Mouse (Mus musculus) spleen, postnatal 36 days (tissue): ENCODE measurements around the gene Smarcad1.
A peak's percentile ranks its signal among the peaks of the same experiment; 100 is the strongest.
"Not testable (repeated sequence)": the region's sequence is repeated elsewhere in the genome, so short reads cannot be mapped to it uniquely, and the experiment has no call there.

Experiments
- DNase-seq, 2 experiments: peaks; one replicate each; pipeline ENCODE4 v3.0.0; 2022; ENCODE audit warnings: low spot score in 2 of 2, mixed read lengths in 1 of 2

The Smarcad1 gene

GRCm38 (mm10) chr6:65042491-65043171, at the start of gene Smarcad1:
Smarcad1 (plus strand) TSS chr6:65042583.
- peak; percentile 76 to 82 for DNase-seq

- DNase-seq = no peak
Measured at GRCm38 (mm10) chr6:64996824-64997421, 45.5 kb upstream of the Smarcad1 start.

GRCm38 (mm10) chr6:64997805-64998204, 44.6 kb upstream of the Smarcad1 start:
- DNase-seq = no peak

GRCm38 (mm10) chr6:65000757-65001156, 41.6 kb upstream of the Smarcad1 start:
- DNase-seq = not testable (repeated sequence)

- no peak for DNase-seq
Measured at GRCm38 (mm10) chr6:65002196-65002595, 40.2 kb upstream of the Smarcad1 start.

GRCm38 (mm10) chr6:65008836-65009235, 33.5 kb upstream of the Smarcad1 start:
- no peak for DNase-seq

GRCm38 (mm10) chr6:65011444-65011990, 30.9 kb upstream of the Smarcad1 start:
- DNase-seq = no peak

- no peak for DNase-seq
Measured at GRCm38 (mm10) chr6:65012142-65012541, 30.2 kb upstream of the Smarcad1 start.

- DNase-seq = no peak
Measured at GRCm38 (mm10) chr6:65017566-65017965, 24.8 kb upstream of the Smarcad1 start.

GRCm38 (mm10) chr6:65018966-65019365, 23.4 kb upstream of the Smarcad1 start:
- DNase-seq = not testable (repeated sequence)

- DNase-seq = no peak
Measured at GRCm38 (mm10) chr6:65021883-65022282, 20.5 kb upstream of the Smarcad1 start.

- no peak for DNase-seq
Measured at GRCm38 (mm10) chr6:65023053-65023452, 19.3 kb upstream of the Smarcad1 start.

- DNase-seq = no peak
Measured at GRCm38 (mm10) chr6:65024668-65025067, 17.7 kb upstream of the Smarcad1 start.

- DNase-seq = no peak
Measured at GRCm38 (mm10) chr6:65025130-65025529, 17.3 kb upstream of the Smarcad1 start.

GRCm38 (mm10) chr6:65034661-65035060, 7.7 kb upstream of the Smarcad1 start:
- no peak for DNase-seq

GRCm38 (mm10) chr6:65035469-65035868, 6.9 kb upstream of the Smarcad1 start:
- DNase-seq = no peak

GRCm38 (mm10) chr6:65041932-65042331, 451 bp upstream of the Smarcad1 start:
- no peak for DNase-seq

GRCm38 (mm10) chr6:65043241-65043640, 858 bp downstream of the Smarcad1 start:
- peak in 1 of 2 experiments; percentile 1 for DNase-seq

- DNase-seq = no peak
Measured at GRCm38 (mm10) chr6:65049100-65049499, 6.7 kb downstream of the Smarcad1 start.

GRCm38 (mm10) chr6:65056620-65057019, 14.2 kb downstream of the Smarcad1 start:
- DNase-seq = no peak

- DNase-seq = not testable (repeated sequence)
Measured at GRCm38 (mm10) chr6:65057137-65057536, 14.8 kb downstream of the Smarcad1 start.

GRCm38 (mm10) chr6:65061049-65061448, 18.7 kb downstream of the Smarcad1 start:
- no peak for DNase-seq

- DNase-seq = no peak
Measured at GRCm38 (mm10) chr6:65075201-65075600, 32.8 kb downstream of the Smarcad1 start.
